Mouse (Mus musculus): ENCODE measurements around the gene Phf11c. TPM values are rescaled to one million over a fixed set of nuclear protein-coding genes. Genes with fewer than 3 reads are reported as not detected.
"Not testable (repeated sequence)": the region's sequence is repeated elsewhere in the genome, so short reads cannot be mapped to it uniquely, and the experiment has no call there.

Gene Phf11c
- polyA plus RNA-seq, 1 experiment: 0.61 TPM

DNA sequence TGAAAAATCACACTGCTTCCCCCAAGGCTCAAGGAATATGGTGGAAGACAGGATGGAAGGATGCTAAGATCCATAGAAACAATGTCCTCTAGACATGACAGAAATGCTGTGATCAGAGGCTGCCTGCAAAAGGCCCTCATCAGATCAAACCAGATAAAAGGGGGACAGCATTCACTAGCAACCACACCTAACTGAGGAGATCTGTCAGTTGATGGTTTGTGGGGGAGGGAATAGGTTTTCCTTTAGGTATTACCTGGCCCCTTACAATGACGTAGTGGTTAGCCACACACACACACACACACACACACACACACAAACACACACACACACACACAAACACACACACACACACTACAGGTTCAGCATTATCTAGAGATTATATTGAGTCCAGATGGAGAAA is 55.6 kb downstream of the Phf11c start:
- no peak for TF ChIP-seq POLR2A (IDR thresholded peaks at IDR 0.05; ENCODE audit: extremely low read depth, insufficient read depth, low read length)
- H3K27ac ChIP-seq (ENCODE audit: insufficient read depth, low read length): no peak overlapping the region
- no peak overlapping the region for H3K4me3 ChIP-seq (ENCODE audit: insufficient read depth, low read length)
- H3K4me1 ChIP-seq (ENCODE audit: control insufficient read depth, insufficient read depth, low read length): no peaks in the 10 kb centered on the region

DNA sequence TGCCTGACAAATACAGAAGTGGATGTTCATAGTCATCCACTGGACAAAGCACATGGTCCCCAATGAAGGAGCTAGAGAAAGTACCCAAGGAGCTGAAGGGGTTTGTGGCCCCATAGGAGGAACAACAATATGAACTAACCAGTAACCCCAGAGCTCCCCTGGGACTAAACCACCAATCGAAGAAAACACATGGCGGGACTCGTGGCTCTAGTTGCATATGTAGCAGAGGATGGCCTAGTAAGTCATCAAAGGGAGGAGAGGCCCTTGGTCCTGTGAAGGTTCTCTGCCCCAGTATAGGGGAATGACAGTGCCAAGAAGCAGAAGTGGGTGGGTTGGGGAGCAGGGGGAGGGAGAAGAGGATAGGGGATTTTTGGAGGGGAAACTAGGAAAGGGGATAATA is 59.1 kb downstream of the Phf11c start:
- H3K4me3 ChIP-seq (ENCODE audit: insufficient read depth, low read length); H3K4me1 ChIP-seq (ENCODE audit: control insufficient read depth, insufficient read depth, low read length); H3K27ac ChIP-seq (ENCODE audit: insufficient read depth, low read length): not testable (repeated sequence)

Other genes starting within 250 kb of the Phf11c start
- not detected in 2 replicates for gene Gm5142, start 216.6 kb downstream of the Phf11c start, polyA plus RNA-seq (2012; rRNA removed)
- gene Rcbtb1, start 194.2 kb downstream of the Phf11c start, polyA plus RNA-seq (2012; rRNA removed): 31.9 and 35.2 TPM in 2 replicates
- gene Gm6904, start 135.2 kb downstream of the Phf11c start, polyA plus RNA-seq (2012; rRNA removed): not detected in 2 replicates
- gene Phf11a, start 97.9 kb downstream of the Phf11c start, polyA plus RNA-seq (2012; rRNA removed): not detected in 2 replicates
- 0.23 and 0.42 TPM in 2 replicates for gene Phf11b, start 54.0 kb downstream of the Phf11c start, polyA plus RNA-seq (2012; rRNA removed)
- 1.3 TPM in 2 replicates for gene Phf11d, start 29.9 kb downstream of the Phf11c start, polyA plus RNA-seq (2012; rRNA removed)
- gene Setdb2, start 45.5 kb upstream of the Phf11c start, polyA plus RNA-seq (2012; rRNA removed): 3.7 and 4.7 TPM in 2 replicates
- gene Cab39l, start 45.6 kb upstream of the Phf11c start, polyA plus RNA-seq (2012; rRNA removed): 16.6 and 18.3 TPM in 2 replicates
- 29.8 and 30.7 TPM in 2 replicates for gene Cdadc1, start 202.6 kb upstream of the Phf11c start, polyA plus RNA-seq (2012; rRNA removed)
- gene Shisa2, start 229.9 kb upstream of the Phf11c start, polyA plus RNA-seq (2012; rRNA removed): 1.9 and 2.4 TPM in 2 replicates

Measured in cortical plate, adult 2 months (tissue).